Mouse (Mus musculus) cortical plate, adult 2 months (tissue): ENCODE data around the gene Cyp2d22.

Experiments
- CTCF ChIP-seq: fragments of 200-500 bp; IDR thresholded peaks from 2 replicates; pipeline ENCODE4 v1.5.1; 2011; ENCODE audit warnings: mild to moderate bottlenecking, control low read depth, low read length; ENCODE audit not compliant: insufficient read depth; ENCODE audit errors: extremely low read depth
- POLR2A ChIP-seq: fragments of 200-500 bp; IDR thresholded peaks from 2 replicates; pipeline ENCODE4 v1.6.1; 2011; ENCODE audit warnings: mild to moderate bottlenecking, low read length, control low read depth; ENCODE audit not compliant: insufficient read depth; ENCODE audit errors: extremely low read depth

DNA sequence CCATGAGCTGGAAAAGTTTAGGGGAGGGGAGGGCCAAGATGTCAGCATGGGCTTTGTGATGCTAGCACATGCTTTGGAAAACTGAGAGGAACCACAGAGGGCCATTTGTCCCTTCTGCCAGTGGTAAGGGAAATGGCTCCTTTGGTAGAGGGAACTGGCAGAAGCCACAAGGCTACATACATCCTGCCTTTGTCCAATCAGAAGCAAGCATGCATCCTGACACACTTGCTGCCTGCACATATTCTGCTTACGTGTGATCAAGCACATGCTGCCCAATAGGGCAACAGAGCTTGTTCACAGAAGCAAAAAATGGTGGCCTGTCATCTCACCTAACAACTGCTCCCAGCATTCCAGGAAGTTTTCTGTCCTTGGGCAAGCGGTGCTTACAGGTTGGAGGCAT is 54.7 kb downstream of the Cyp2d22 start:
- no peak for TF ChIP-seq POLR2A
- no peak for TF ChIP-seq CTCF
